Mouse (Mus musculus): ENCODE data around the gene Ctsc. TPM values are rescaled to one million over a fixed set of nuclear protein-coding genes. Genes with fewer than 3 reads are reported as not detected.

Gene Ctsc
- polyA plus RNA-seq, 1 experiment from 2014 or later, result 29.3 TPM

GRCm38 (mm10) chr7:88343828-88344227 lies 65.9 kb downstream of the Ctsc start:
- no peak for ATAC-seq (replicated peaks; ENCODE audit: insufficient number of reproducible peaks, low FRiP score, low TSS enrichment)
- no peak overlapping the region for H3K9ac ChIP-seq (ENCODE audit: low read depth, low read length)
- no peaks in the 10 kb centered on the region for H3K4me1 ChIP-seq (ENCODE audit: control insufficient read depth, insufficient read depth, low read length)
- H3K27me3 ChIP-seq (ENCODE audit: control insufficient read depth, insufficient read depth, low read length), result no peaks in the 10 kb centered on the region
- no peak overlapping the region for H3K27ac ChIP-seq (ENCODE audit: low read depth, low read length)
- no peaks in the 10 kb centered on the region for H3K36me3 ChIP-seq (ENCODE audit: control insufficient read depth, insufficient read depth, low read length)
- no peaks in the 10 kb centered on the region for H3K9me3 ChIP-seq (replicated peaks; ENCODE audit: control insufficient read depth, low read length)
- no peak overlapping the region for H3K4me3 ChIP-seq (ENCODE audit: low read depth, low read length)
- H3K4me2 ChIP-seq, result no peak overlapping the region

DNA sequence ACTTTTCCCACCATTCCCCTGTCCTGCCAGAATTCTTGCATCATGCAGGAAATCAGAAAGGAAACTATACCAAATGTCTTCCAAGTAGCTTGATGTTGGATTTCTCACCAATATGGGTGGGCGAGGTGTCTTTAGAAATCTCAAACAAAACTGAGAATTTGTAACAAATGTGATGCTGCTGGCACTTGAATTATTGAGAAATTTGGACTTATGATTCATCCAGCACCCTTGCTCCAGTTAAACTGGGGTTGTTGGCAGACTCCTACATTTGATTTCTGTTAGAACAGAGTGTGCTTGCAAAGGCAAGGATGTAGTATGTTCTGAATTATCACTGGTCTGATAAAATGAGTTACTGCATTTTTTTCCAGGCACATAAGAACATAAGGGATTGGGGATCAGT lies 68.2 kb downstream of the Ctsc start:
- 75% methylated on average over 1 of the region's 1 CpGs for WGBS (ENCODE audit: insufficient replicate concordance)
- Histone ChIP-seq H3K9me3 (replicated peaks; ENCODE audit: control insufficient read depth, low read length) (no peaks in the 10 kb centered on the region), H3K4me2 (no peak overlapping the region), H3K27me3 (ENCODE audit: control insufficient read depth, insufficient read depth, low read length) (no peaks in the 10 kb centered on the region), H3K4me1 (ENCODE audit: control insufficient read depth, insufficient read depth, low read length) (no peaks in the 10 kb centered on the region), H3K9ac (ENCODE audit: low read depth, low read length) (no peak overlapping the region), H3K4me3 (ENCODE audit: low read depth, low read length) (no peak overlapping the region), H3K27ac (ENCODE audit: low read depth, low read length) (no peak overlapping the region), H3K36me3 (ENCODE audit: control insufficient read depth, insufficient read depth, low read length) (no peaks in the 10 kb centered on the region)
- ATAC-seq (replicated peaks; ENCODE audit: insufficient number of reproducible peaks, low FRiP score, low TSS enrichment), result no peak

- no peaks in the 10 kb centered on the region for H3K9me3 ChIP-seq (replicated peaks; ENCODE audit: control insufficient read depth, low read length)
- H3K27me3 ChIP-seq (ENCODE audit: control insufficient read depth, insufficient read depth, low read length), result no peaks in the 10 kb centered on the region
- H3K4me2 ChIP-seq, result no peak overlapping the region
- H3K36me3 ChIP-seq (ENCODE audit: control insufficient read depth, insufficient read depth, low read length), result no peaks in the 10 kb centered on the region
- no peak overlapping the region for H3K27ac ChIP-seq (ENCODE audit: low read depth, low read length)
- no peak overlapping the region for H3K4me3 ChIP-seq (ENCODE audit: low read depth, low read length)
- no peak for ATAC-seq (replicated peaks; ENCODE audit: insufficient number of reproducible peaks, low FRiP score, low TSS enrichment)
- no peak overlapping the region for H3K9ac ChIP-seq (ENCODE audit: low read depth, low read length)
- H3K4me1 ChIP-seq (ENCODE audit: control insufficient read depth, insufficient read depth, low read length), result no peaks in the 10 kb centered on the region
- WGBS (ENCODE audit: insufficient replicate concordance), result 37% methylated on average over 4 of the region's 4 CpGs
These were observed 79.2 kb downstream of the Ctsc start for GRCm38 (mm10) chr7:88356871-88357776.

- H3K4me2 ChIP-seq, result no peak overlapping the region
- H3K27ac ChIP-seq (ENCODE audit: low read depth, low read length), result no peak overlapping the region
- no peaks in the 10 kb centered on the region for H3K9me3 ChIP-seq (replicated peaks; ENCODE audit: control insufficient read depth, low read length)
- no peaks in the 10 kb centered on the region for H3K27me3 ChIP-seq (ENCODE audit: control insufficient read depth, insufficient read depth, low read length)
- H3K4me1 ChIP-seq (ENCODE audit: control insufficient read depth, insufficient read depth, low read length), result no peaks in the 10 kb centered on the region
- 72% methylated on average over 7 of the region's 7 CpGs for WGBS (ENCODE audit: insufficient replicate concordance)
- H3K36me3 ChIP-seq (ENCODE audit: control insufficient read depth, insufficient read depth, low read length), result no peaks in the 10 kb centered on the region
- no peak overlapping the region for H3K9ac ChIP-seq (ENCODE audit: low read depth, low read length)
- ATAC-seq (replicated peaks; ENCODE audit: insufficient number of reproducible peaks, low FRiP score, low TSS enrichment), result no peak
- no peak overlapping the region for H3K4me3 ChIP-seq (ENCODE audit: low read depth, low read length)
These were observed 80.4 kb downstream of the Ctsc start for GRCm38 (mm10) chr7:88358042-88358878.

Other genes starting within 250 kb of the Ctsc start
- 2.0 TPM in 2 replicates for gene Rab38, start 152.2 kb downstream of the Ctsc start, polyA plus RNA-seq (2014; fragmentation: Nextera tagmentation; extraction: Ambion mirVana)

All from heart, embryonic 11.5 days (tissue).